Mouse (Mus musculus): ENCODE data around the gene Fxyd3. TPM values are rescaled to one million over a fixed set of nuclear protein-coding genes. Genes with fewer than 3 reads are reported as not detected.
A peak's percentile ranks its signal among the peaks of the same experiment; 100 is the strongest.

The Fxyd3 gene
- 1 to 10 TPM in 1 of 2 experiments, not detected in 1; 1.7 TPM for total RNA-seq (2021)
- long read RNA-seq, experiment 1, result 0 reads
- long read RNA-seq, experiment 2, result 0 reads

DNA sequence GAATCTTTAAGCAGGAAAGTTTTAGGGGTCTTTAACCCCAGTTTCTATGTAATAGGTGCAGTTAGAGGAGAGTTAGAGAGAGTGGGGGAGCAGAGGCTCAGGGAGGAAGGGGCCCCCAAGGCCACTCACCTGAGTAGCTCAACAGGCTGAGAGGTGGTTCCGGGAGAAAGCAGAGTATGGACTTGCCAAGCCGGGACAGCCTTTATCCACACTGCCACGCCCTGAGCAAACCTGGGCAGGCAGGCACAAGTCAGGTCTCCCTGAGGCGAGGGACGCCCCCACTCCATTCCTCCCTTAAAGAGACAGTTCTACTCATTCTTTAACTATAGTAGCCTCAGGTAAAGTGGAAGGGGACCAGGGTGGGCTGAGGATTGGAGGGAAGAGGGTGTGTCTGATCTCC is at the start of gene Fxyd3:
TSS of gene Fxyd3 (minus strand) at position 213 of the 400 bp plus-strand sequence.
- Histone ChIP-seq H3K27ac (peak within 1 kb of the TSS; percentile 90), H3K4me3 (no peak within 1 kb of the TSS)
- TF ChIP-seq CTCF (conservative IDR thresholded peaks at IDR 0.05), result no peak
- no peak for DNase-seq (ENCODE audit: low spot score in 2 of 2)

DNA sequence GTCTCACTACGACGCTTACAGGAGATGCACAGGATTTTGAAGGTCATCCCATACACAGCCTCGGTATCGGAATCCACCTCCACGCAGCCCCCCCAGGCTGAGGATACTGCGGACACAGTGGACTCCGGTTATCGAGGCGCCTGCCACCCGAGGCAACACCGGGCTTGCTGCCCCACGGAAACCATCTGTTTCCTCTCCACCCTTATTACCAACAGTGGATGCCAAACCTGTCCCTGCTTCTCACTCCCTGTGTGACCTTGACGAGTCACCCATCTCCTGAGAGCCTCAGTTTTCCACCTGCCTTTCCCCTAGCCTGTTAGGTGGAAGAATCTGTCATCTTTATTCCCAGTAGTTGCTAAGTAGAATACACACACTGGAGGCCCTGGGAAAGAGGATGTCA is 48.6 kb upstream of the Fxyd3 start:
- no peak for TF ChIP-seq CTCF (conservative IDR thresholded peaks at IDR 0.05)
- no peak for DNase-seq (ENCODE audit: low spot score in 2 of 2)
- peak overlapping the region; percentile 97 for H3K27ac ChIP-seq
- H3K4me3 ChIP-seq, result peak overlapping the region; percentile 71

DNA sequence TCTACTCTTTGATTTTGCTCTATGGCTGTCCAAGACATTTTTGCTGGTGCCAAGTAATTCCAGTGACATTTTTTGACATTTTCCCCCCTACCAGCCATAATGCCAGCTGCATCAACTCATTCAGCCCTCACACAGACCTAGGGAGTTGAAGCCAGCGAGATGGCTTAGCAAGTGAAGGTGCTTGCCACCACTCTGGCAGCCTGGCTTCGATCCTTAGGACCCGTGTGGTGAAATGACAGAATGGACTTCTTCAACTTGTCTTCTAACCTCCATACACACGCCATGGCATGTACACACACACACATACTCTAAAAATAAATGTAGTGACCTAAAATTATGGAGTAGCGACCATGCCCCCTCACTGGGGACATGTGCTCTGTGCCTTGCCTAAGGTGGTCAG is 47.9 kb upstream of the Fxyd3 start:
- no peak for TF ChIP-seq CTCF (conservative IDR thresholded peaks at IDR 0.05)
- Histone ChIP-seq H3K27ac (peak overlapping the region; percentile 97), H3K4me3 (peak overlapping the region; percentile 71)
- DNase-seq (ENCODE audit: low spot score in 2 of 2), result no peak

DNA sequence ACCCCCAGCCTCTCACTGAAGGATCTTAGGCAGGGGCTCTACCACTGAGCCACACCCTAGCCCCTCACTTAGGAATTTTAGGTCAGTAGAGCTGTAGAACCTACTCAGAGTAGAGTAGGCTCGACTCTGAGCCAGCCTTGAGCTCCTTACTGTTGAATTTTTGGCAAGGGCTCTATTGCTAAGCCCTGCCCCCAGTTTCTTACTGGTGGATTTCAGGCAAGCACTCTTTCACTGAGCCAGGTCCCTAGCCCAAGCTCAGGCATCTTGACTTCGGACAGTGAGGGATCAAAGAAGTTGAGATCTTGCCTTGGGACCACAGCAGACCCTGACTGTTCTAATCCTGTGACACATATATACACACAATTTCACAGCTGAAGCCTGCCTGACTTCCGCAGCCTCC is 47.2 kb upstream of the Fxyd3 start:
- no peak overlapping the region; the same call in 1 of the 2 replicates for H3K4me3 ChIP-seq
- TF ChIP-seq CTCF (conservative IDR thresholded peaks at IDR 0.05), result no peak
- DNase-seq (ENCODE audit: low spot score in 2 of 2), result no peak
- H3K27ac ChIP-seq, result no peak overlapping the region

- TF ChIP-seq CTCF (conservative IDR thresholded peaks at IDR 0.05), result no peak
- Histone ChIP-seq H3K4me3 (no peak overlapping the region), H3K27ac (peak overlapping the region; percentile 9; the same call in 1 of the 2 replicates)
- no peak for DNase-seq (ENCODE audit: low spot score in 2 of 2)
These were observed 46.4 kb upstream of the Fxyd3 start for GRCm38 (mm10) chr7:31122641-31123631.

GRCm38 (mm10) chr7:31119556-31119955 is 43.1 kb upstream of the Fxyd3 start:
- no peak overlapping the region for H3K4me3 ChIP-seq
- peak overlapping the region; percentile 11; the same call in 1 of the 2 replicates for H3K27ac ChIP-seq
- TF ChIP-seq CTCF (conservative IDR thresholded peaks at IDR 0.05), result no peak
- DNase-seq (ENCODE audit: low spot score in 2 of 2), result no peak

- no peak for DNase-seq (ENCODE audit: low spot score in 2 of 2)
- H3K27ac ChIP-seq, result peak overlapping the region; percentile 83
- H3K4me3 ChIP-seq, result no peak overlapping the region
These were observed 42.0 kb upstream of the Fxyd3 start for GRCm38 (mm10) chr7:31118486-31118885.

DNA sequence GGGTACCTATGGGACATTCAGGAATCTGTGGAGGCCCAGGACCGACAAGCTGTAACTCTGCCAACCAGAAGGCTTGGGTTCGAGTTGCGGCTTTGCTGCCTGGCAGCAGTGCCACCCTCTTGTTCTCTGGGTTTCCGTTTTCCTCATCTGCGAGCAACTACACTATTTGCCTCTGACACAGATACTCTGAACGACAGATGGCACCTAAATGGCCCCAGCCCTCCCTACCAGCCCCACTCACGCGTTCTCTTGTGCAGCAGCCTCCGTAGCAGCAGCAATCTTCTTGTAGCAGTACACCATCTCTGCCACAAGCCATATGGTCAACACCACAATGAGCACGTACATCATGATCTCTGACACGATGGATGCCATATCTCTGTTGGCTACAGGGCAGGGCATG is 41.0 kb upstream of the Fxyd3 start:
- peak; percentile 35 for TF ChIP-seq CTCF (conservative IDR thresholded peaks at IDR 0.05)
- Histone ChIP-seq H3K4me3 (no peak overlapping the region), H3K27ac (peak overlapping the region; percentile 83)
- DNase-seq (ENCODE audit: low spot score in 2 of 2), result peak in 1 of 2 experiments; percentile 74

More at GRCm38 (mm10) chr7:31118486-31118885, 42.0 kb upstream of the Fxyd3 start:
- TF ChIP-seq CTCF (conservative IDR thresholded peaks at IDR 0.05), result no peak

DNA sequence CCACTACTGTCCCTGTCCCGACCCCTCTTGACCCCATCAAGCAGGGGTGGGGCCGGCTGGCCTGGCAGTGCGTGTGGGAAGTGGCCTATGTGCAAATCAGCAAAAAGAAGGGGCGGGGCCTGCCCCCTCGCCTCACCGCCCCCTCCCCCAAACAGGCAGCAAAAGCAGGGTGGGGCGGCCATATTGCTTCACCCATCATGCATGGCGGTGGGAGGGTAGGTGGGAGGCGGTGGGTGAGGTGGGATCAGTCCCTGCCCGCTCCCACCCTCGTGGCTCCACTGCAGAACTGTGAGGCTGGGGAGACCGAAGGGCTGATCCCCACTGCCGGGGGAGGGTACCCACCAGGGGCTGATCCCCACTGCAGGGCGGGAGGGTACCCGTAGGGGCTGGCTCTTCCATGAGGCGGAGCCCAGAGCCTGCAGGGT is 40.2 kb upstream of the Fxyd3 start:
- Histone ChIP-seq H3K27ac (peak overlapping the region; percentile 83), H3K4me3 (no peak overlapping the region)
- DNase-seq (ENCODE audit: low spot score in 2 of 2), result no peak
- no peak for TF ChIP-seq CTCF (conservative IDR thresholded peaks at IDR 0.05)

GRCm38 (mm10) chr7:31115587-31116043 is 39.1 kb upstream of the Fxyd3 start:
- H3K27ac ChIP-seq, result peak overlapping the region; percentile 54
- H3K4me3 ChIP-seq, result no peak overlapping the region
- no peak for TF ChIP-seq CTCF (conservative IDR thresholded peaks at IDR 0.05)
- DNase-seq (ENCODE audit: low spot score in 2 of 2), result no peak

GRCm38 (mm10) chr7:31115182-31115581 is 38.7 kb upstream of the Fxyd3 start, which contains the start of gene Hpn:
Gene Hpn, minus strand, starts transcription at chr7:31115290.
- no peak within 1 kb of the TSS for H3K4me3 ChIP-seq
- TF ChIP-seq CTCF (conservative IDR thresholded peaks at IDR 0.05), result no peak
- peak within 1 kb of the TSS; percentile 54 for H3K27ac ChIP-seq
- no peak for DNase-seq (ENCODE audit: low spot score in 2 of 2)

DNA sequence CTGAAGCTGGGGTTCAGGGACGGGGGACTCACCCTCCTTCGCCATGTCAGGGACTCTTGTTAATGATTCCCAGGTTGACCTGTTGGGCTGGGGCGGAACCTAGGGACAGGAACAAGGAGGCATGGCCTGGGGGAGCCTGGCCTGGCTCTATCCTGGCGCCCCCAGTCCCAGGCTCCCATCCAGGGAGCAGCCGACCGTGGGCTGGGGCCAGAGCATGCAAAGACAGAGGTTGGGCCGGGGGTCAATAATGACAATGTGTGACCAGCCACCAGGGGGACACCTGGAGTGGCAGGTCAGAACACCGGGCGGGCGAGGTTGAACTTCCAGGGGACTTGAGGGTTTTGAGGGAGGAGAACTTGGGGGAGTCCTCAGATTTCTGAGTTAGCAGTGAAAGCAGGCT is 38.1 kb upstream of the Fxyd3 start:
- no peak overlapping the region; the same call in 1 of the 2 replicates for H3K27ac ChIP-seq
- TF ChIP-seq CTCF (conservative IDR thresholded peaks at IDR 0.05), result peak; percentile 34; the same call in 1 of the 2 replicates
- no peak overlapping the region for H3K4me3 ChIP-seq
- no peak for DNase-seq (ENCODE audit: low spot score in 2 of 2)

GRCm38 (mm10) chr7:31113800-31114199 is 37.3 kb upstream of the Fxyd3 start:
- no peak for TF ChIP-seq CTCF (conservative IDR thresholded peaks at IDR 0.05)
- no peak overlapping the region for H3K4me3 ChIP-seq
- H3K27ac ChIP-seq, result no peak overlapping the region
- no peak for DNase-seq (ENCODE audit: low spot score in 2 of 2)
